Mouse (Mus musculus): ENCODE data around the gene Rbm18. TPM values are rescaled to one million over a fixed set of nuclear protein-coding genes. Genes with fewer than 3 reads are reported as not detected.

Gene Rbm18
- polyA plus RNA-seq, 1 experiment from 2014 or later, result 113 TPM

DNA sequence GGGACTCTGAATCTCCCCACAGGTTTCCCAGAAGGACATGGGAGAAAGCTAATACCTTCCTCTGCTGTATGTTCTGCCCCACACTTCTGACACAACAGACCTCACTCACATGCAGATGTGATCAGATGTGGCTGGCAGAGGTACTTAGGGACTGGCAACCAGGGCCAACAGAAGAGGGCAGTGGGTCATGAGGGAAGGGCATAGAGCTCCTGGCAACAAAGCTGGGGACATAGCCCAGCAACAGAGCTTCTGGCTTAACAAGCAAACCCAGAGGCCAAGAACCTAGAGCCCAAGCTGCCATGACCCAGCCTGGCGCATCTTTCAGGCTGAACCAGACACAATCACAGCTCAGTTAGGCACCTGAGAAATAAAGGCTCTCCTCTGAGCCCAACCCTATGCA is 51.5 kb downstream of the Rbm18 start:
- no peaks in the 10 kb centered on the region for H3K9me3 ChIP-seq
- H3K4me3 ChIP-seq (replicated peaks), result no peak overlapping the region
- no peak overlapping the region for H3K27ac ChIP-seq
- WGBS, result 87% methylated on average over 1 of the region's 1 CpGs
- H3K27me3 ChIP-seq, result peaks cover 41% of the 10 kb centered on the region
- H3K4me2 ChIP-seq, result no peak overlapping the region
- H3K36me3 ChIP-seq (replicated peaks), result no peaks in the 10 kb centered on the region
- no peaks in the 10 kb centered on the region for H3K4me1 ChIP-seq
- no peak overlapping the region for H3K9ac ChIP-seq
- ATAC-seq (ENCODE audit: low FRiP score), result no peak

DNA sequence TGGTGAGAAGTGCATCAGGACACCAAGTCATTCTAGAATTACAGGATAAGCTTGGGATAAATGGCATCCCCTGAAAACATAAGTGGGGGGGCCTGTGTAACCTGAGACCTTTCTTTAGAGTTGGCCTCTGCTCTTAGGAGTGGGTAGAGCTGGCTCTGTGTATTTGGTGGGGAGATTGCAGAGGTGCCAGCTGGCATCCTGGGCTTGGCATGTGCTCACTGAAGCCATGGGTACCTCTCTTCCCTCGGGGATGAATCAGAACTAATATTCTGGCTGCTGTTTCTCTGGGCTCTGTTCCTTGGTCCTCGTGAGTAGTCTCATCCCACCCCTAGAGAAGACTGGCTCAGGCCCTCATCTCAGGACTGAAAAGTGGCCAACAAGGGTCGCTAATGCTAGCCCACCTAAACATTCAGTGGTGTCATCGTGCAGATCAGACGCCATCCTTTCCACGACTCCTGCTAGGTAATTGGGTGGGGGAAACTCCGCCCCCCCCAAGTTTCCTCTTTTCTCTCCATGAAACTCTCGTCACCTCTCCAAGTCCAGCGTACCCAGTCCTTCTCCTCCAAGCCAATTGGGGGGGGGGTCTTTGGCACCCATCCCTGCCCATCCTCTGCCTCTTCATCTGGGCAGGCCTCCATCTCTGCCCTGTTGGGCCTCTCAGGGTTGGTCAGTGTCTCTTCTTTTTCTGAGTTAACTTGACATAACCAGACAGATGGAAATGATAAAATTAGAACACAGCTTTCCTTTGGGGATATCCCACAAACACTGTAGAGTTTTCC is 53.6 kb downstream of the Rbm18 start:
- H3K9me3 ChIP-seq, result no peaks in the 10 kb centered on the region
- no peaks in the 10 kb centered on the region for H3K36me3 ChIP-seq (replicated peaks)
- peaks cover 27% of the 10 kb centered on the region for H3K27me3 ChIP-seq
- H3K4me1 ChIP-seq, result 0 out of 2 replicates have a peak, but pooled peaks cover under 1% of the 10 kb centered on the region
- no peak overlapping the region for H3K4me3 ChIP-seq (replicated peaks)
- ATAC-seq (ENCODE audit: low FRiP score), result no peak
- WGBS, result 82% methylated on average over 9 of the region's 9 CpGs
- no peak overlapping the region for H3K9ac ChIP-seq
- H3K27ac ChIP-seq, result no peak overlapping the region
- no peak overlapping the region for H3K4me2 ChIP-seq

GRCm38 (mm10) chr2:36081446-36081845 is 55.1 kb downstream of the Rbm18 start:
- H3K4me3 ChIP-seq (replicated peaks), result no peak overlapping the region
- H3K36me3 ChIP-seq (replicated peaks), result no peaks in the 10 kb centered on the region
- H3K9ac ChIP-seq, result no peak overlapping the region
- WGBS, result 33% methylated on average over 9 of the region's 9 CpGs
- H3K9me3 ChIP-seq, result no peaks in the 10 kb centered on the region
- H3K4me1 ChIP-seq, result peaks cover 13% of the 10 kb centered on the region
- H3K27me3 ChIP-seq, result peaks cover 14% of the 10 kb centered on the region; the same call in 1 of the 2 replicates
- H3K27ac ChIP-seq, result 0 out of 2 replicates have a peak overlapping the region, but pooled peaks have one; percentile 25
- no peak overlapping the region for H3K4me2 ChIP-seq
- no peak for ATAC-seq (ENCODE audit: low FRiP score)

GRCm38 (mm10) chr2:36077160-36077761 is 59.3 kb downstream of the Rbm18 start:
- 18% methylated on average over 11 of the region's 11 CpGs for WGBS
- no peaks in the 10 kb centered on the region for H3K9me3 ChIP-seq
- peak overlapping the region; percentile 36; the same call in 1 of the 2 replicates for H3K27ac ChIP-seq
- H3K4me2 ChIP-seq, result peak overlapping the region; percentile 22
- peak; percentile 83 for ATAC-seq (ENCODE audit: low FRiP score)
- H3K36me3 ChIP-seq (replicated peaks), result no peaks in the 10 kb centered on the region
- H3K9ac ChIP-seq, result no peak overlapping the region
- peaks cover 13% of the 10 kb centered on the region for H3K4me1 ChIP-seq
- H3K4me3 ChIP-seq (replicated peaks), result no peak overlapping the region
- peaks cover 13% of the 10 kb centered on the region; the same call in 1 of the 2 replicates for H3K27me3 ChIP-seq

DNA sequence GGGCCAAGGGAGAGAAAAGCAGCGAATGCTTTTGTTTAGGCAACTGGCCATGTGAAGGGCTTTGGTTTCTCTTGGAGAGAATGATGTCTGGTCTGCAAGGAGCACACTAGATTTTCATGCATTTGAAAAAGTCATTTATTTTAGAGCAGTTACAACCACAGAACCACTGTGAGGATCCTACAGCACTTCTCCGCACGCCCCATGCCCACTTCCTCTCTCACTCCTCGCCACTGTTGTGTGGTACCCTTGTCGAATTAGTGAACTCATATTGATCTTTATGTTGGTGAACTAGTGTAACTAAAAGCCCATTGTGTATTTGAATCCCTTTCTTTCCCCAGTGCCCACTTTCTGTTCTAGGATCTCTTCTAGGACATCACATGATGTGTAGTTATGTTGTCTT is 61.4 kb downstream of the Rbm18 start:
- no peak for ATAC-seq (ENCODE audit: low FRiP score)
- Histone ChIP-seq H3K4me2 (no peak overlapping the region), H3K4me3 (replicated peaks) (no peak overlapping the region), H3K4me1 (peaks cover 13% of the 10 kb centered on the region), H3K36me3 (replicated peaks) (no peaks in the 10 kb centered on the region), H3K9me3 (no peaks in the 10 kb centered on the region), H3K9ac (no peak overlapping the region), H3K27ac (no peak overlapping the region), H3K27me3 (peaks cover 10% of the 10 kb centered on the region; the same call in 1 of the 2 replicates)
- 89% methylated on average over 5 of the region's 5 CpGs for WGBS

GRCm38 (mm10) chr2:36073781-36074180 is 62.8 kb downstream of the Rbm18 start:
- Histone ChIP-seq H3K4me3 (replicated peaks) (no peak overlapping the region), H3K9me3 (no peaks in the 10 kb centered on the region), H3K9ac (no peak overlapping the region), H3K27ac (no peak overlapping the region), H3K4me2 (no peak overlapping the region), H3K36me3 (replicated peaks) (no peaks in the 10 kb centered on the region), H3K27me3 (0 out of 2 replicates have a peak, but pooled peaks cover 8% of the 10 kb centered on the region), H3K4me1 (peaks cover 13% of the 10 kb centered on the region)
- no peak for ATAC-seq (ENCODE audit: low FRiP score)
- 63% methylated on average over 3 of the region's 3 CpGs for WGBS

DNA sequence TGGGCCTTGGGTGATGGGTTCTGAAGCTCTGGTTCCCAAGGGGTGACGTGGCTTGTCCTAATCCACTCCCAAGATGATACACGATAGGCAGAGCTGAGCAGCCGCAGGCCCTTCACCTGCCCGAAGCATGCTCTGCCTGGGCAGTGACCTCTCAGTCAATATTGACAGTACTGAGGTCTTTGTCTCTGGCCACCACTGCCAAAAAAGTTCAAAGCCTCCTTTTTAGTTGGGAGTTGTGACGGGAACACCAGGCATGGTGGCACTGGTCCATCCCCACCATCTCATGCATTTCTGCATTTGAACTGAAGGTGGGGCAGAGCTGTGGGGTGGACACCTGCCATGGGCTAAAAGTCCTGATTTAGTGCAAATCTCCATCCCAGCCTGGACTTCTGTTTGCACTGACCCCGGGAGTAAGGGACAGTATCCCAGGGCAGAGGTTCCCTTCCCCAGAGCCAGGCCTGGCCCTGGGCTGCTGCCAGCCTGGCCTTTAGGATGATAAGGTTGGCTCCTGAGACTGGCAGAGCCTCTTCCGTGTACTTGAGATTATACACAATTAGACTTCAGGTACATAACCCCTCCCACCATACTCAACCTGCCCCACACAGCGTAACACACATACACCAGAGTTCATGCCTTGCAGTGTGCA is 64.8 kb downstream of the Rbm18 start:
- Histone ChIP-seq H3K4me3 (replicated peaks) (no peak overlapping the region), H3K9ac (no peak overlapping the region), H3K4me1 (0 out of 2 replicates have a peak, but pooled peaks cover under 1% of the 10 kb centered on the region), H3K27ac (no peak overlapping the region), H3K27me3 (0 out of 2 replicates have a peak, but pooled peaks cover 7% of the 10 kb centered on the region), H3K9me3 (no peaks in the 10 kb centered on the region), H3K36me3 (replicated peaks) (no peaks in the 10 kb centered on the region), H3K4me2 (no peak overlapping the region)
- WGBS, result 83% methylated on average over 8 of the region's 8 CpGs
- ATAC-seq (ENCODE audit: low FRiP score), result no peak

GRCm38 (mm10) chr2:36067132-36067531 is 69.4 kb downstream of the Rbm18 start:
- Histone ChIP-seq H3K27ac (no peak overlapping the region), H3K4me3 (replicated peaks) (no peak overlapping the region), H3K4me1 (no peaks in the 10 kb centered on the region), H3K9ac (no peak overlapping the region), H3K4me2 (no peak overlapping the region), H3K27me3 (0 out of 2 replicates have a peak, but pooled peaks cover 4% of the 10 kb centered on the region), H3K36me3 (replicated peaks) (no peaks in the 10 kb centered on the region), H3K9me3 (no peaks in the 10 kb centered on the region)
- ATAC-seq (ENCODE audit: low FRiP score), result no peak
- 43% methylated on average over 9 of the region's 9 CpGs for WGBS

Other genes starting within 250 kb of the Rbm18 start
- 2.9 and 3.8 TPM in 2 replicates for gene Ttll11, start 156.9 kb downstream of the Rbm18 start, polyA plus RNA-seq (2016; fragmentation: Nextera tagmentation; extraction: Ambion mirVana)
- gene Ndufa8, start 87.4 kb downstream of the Rbm18 start, polyA plus RNA-seq (2016; fragmentation: Nextera tagmentation; extraction: Ambion mirVana), result 161 and 169 TPM in 2 replicates
- gene Morn5, start 87.3 kb downstream of the Rbm18 start, polyA plus RNA-seq (2016; fragmentation: Nextera tagmentation; extraction: Ambion mirVana), result 0.69 and 1.3 TPM in 2 replicates
- 21.9 and 34.2 TPM in 2 replicates for gene Lhx6, start 31.4 kb downstream of the Rbm18 start, polyA plus RNA-seq (2016; fragmentation: Nextera tagmentation; extraction: Ambion mirVana)
- 23.2 and 23.4 TPM in 2 replicates for gene Mrrf, start 384 bp downstream of the Rbm18 start, polyA plus RNA-seq (2016; fragmentation: Nextera tagmentation; extraction: Ambion mirVana)
- 2.5 and 3.7 TPM in 2 replicates for gene Ptgs1, start 93.7 kb upstream of the Rbm18 start, polyA plus RNA-seq (2016; fragmentation: Nextera tagmentation; extraction: Ambion mirVana)
- not detected in 2 replicates for gene Olfr338, start 236.7 kb upstream of the Rbm18 start, polyA plus RNA-seq (2016; fragmentation: Nextera tagmentation; extraction: Ambion mirVana)

Data from forebrain, embryonic 12.5 days (tissue).